Mouse (Mus musculus): ENCODE results near the gene Pus3. TPM values are rescaled to one million over a fixed set of nuclear protein-coding genes. Genes with fewer than 3 reads are reported as not detected.
"Not testable (repeated sequence)": the region's sequence is repeated elsewhere in the genome, so short reads cannot be mapped to it uniquely, and the experiment has no call there.

Gene Pus3
- polyA plus RNA-seq, 1 experiment from 2014 or later, result 16.9 TPM

DNA sequence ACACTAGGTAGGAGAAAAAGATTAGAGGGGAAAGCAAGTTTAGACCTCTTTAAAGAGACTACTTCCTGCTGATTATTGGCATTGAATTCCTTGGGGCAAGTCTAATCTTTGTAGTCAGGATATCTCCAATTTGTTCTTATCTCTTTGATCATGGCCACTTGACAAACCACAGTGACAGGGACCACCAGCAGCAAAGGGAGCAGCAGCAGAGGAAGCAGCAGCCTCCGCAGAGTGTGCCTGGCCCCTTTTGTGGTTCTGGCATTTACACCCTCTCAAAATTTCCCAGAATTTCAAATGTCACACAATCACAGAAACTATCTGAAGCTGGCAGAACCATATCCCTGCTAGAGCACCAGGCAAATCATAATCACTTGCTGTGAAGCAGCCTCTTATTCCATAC lies 29.3 kb downstream of the Pus3 start:
- H3K27ac ChIP-seq (ENCODE audit: low read length), result no peak overlapping the region
- no peak overlapping the region for H3K9ac ChIP-seq (ENCODE audit: low read length)
- no peaks in the 10 kb centered on the region for H3K36me3 ChIP-seq (ENCODE audit: control insufficient read depth, insufficient read depth, low read length)
- H3K4me3 ChIP-seq (replicated peaks; ENCODE audit: low read length), result no peak overlapping the region
- H3K4me1 ChIP-seq (ENCODE audit: control insufficient read depth, insufficient read depth, low read length), result no peaks in the 10 kb centered on the region
- no peaks in the 10 kb centered on the region for H3K27me3 ChIP-seq (ENCODE audit: control insufficient read depth, insufficient read depth, low read length)
- no peak overlapping the region for H3K4me2 ChIP-seq (ENCODE audit: low read depth, low read length)
- no peaks in the 10 kb centered on the region for H3K9me3 ChIP-seq (replicated peaks; ENCODE audit: control insufficient read depth, low read length)
- WGBS, result 31% methylated on average over 1 of the region's 1 CpGs
- no peak for ATAC-seq (ENCODE audit: insufficient read depth, low FRiP score)

DNA sequence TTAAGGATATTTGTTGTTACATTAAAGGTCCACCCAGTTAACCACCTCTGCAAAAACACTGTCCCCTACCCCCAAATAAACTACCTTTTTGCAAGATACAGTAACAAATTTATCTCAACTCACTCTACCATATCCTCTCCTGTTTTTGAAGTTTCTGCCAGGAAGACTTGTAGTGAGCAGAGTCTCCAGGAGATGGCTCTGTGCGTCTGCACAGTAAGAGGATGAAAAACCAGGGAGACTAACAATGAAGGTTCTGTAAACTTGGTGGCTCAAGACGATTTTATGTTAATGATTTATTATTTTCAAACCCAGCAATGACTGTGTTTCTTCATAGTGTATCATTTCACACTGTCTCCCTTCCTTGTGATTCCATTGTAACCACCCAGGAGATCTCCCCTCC lies 34.5 kb downstream of the Pus3 start:
- Histone ChIP-seq H3K4me1 (ENCODE audit: control insufficient read depth, insufficient read depth, low read length) (no peaks in the 10 kb centered on the region), H3K36me3 (ENCODE audit: control insufficient read depth, insufficient read depth, low read length) (no peaks in the 10 kb centered on the region), H3K27me3 (ENCODE audit: control insufficient read depth, insufficient read depth, low read length) (no peaks in the 10 kb centered on the region), H3K9me3 (replicated peaks; ENCODE audit: control insufficient read depth, low read length) (no peaks in the 10 kb centered on the region), H3K9ac (ENCODE audit: low read length) (no peak overlapping the region), H3K4me3 (replicated peaks; ENCODE audit: low read length) (no peak overlapping the region), H3K4me2 (ENCODE audit: low read depth, low read length) (no peak overlapping the region), H3K27ac (ENCODE audit: low read length) (no peak overlapping the region)
- WGBS, result 10% methylated on average over 2 of the region's 2 CpGs
- ATAC-seq (ENCODE audit: insufficient read depth, low FRiP score), result no peak

DNA sequence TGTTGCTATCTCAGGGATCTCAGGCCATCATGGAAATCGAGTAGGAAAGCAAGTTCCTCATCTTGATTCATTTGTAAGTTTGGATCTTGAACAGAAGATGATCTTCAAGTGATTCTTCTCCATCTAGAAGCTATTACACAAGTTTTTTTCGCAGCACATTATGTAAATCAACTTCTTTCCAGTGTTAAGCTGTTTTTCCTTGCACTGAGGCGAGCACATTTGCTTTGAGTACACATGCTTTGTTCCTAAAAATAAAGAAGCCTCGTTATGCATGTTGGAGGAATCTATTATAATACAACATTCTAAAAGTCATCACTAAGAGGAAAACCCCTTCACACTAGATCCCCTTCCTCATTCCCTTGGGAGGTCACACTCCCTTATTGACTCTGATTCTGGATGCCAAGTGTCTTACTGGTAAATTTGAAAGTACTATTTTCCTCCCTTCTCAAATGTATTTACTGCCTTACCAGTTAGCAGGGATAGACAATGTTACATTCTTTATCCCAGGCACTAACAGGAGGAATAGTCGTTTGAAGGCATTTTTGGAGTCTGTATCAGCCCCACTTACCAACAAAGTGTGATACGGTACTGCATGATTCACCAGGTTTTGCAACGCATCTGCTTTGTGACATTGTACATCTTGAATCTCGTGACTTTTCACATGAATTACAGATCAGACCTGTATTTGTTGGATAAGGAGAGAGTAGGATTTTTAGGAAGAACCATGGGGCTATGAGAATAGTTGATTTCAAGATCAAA lies 49.4 kb downstream of the Pus3 start:
- Histone ChIP-seq H3K27ac (ENCODE audit: low read length) (no peak overlapping the region), H3K4me1 (ENCODE audit: control insufficient read depth, insufficient read depth, low read length) (no peaks in the 10 kb centered on the region), H3K36me3 (ENCODE audit: control insufficient read depth, insufficient read depth, low read length) (no peaks in the 10 kb centered on the region), H3K4me2 (ENCODE audit: low read depth, low read length) (no peak overlapping the region), H3K9ac (ENCODE audit: low read length) (no peak overlapping the region), H3K9me3 (replicated peaks; ENCODE audit: control insufficient read depth, low read length) (no peaks in the 10 kb centered on the region), H3K27me3 (ENCODE audit: control insufficient read depth, insufficient read depth, low read length) (no peaks in the 10 kb centered on the region), H3K4me3 (replicated peaks; ENCODE audit: low read length) (no peak overlapping the region)
- 62% methylated on average over 8 of the region's 8 CpGs for whole genome bisulfite sequencing
- ATAC-seq (ENCODE audit: insufficient read depth, low FRiP score), result no peak

- H3K4me1 ChIP-seq (ENCODE audit: control insufficient read depth, insufficient read depth, low read length), result no peaks in the 10 kb centered on the region
- 79% methylated on average over 1 of the region's 1 CpGs for WGBS
- ATAC-seq (ENCODE audit: insufficient read depth, low FRiP score), result no peak
Observed at GRCm38 (mm10) chr9:35611841-35612240, 53.4 kb downstream of the Pus3 start, which contains the start of gene Pate4. Gene Pate4, minus strand, starts transcription at chr9:35611941.

DNA sequence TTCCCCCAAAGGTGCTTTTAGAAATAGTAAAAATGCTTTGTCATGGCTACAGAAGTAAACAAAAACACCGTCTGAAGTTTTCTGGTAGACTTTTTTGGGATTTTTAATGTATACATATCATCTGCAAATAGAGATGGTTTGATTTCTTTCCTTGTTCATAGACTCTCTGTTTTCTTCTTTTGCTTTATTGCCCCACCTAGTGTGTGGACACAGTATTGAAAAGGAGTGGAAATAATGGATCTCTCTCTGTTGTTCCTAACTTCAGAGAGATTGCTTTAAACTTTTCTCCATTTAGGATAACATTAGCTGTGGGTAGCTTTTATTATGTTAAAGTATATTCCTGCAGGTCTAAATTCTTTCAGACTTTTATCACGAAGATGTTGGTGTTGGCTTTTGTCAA lies 55.6 kb downstream of the Pus3 start:
- 20% methylated on average over 2 of the region's 2 CpGs for WGBS
- H3K27me3 ChIP-seq (ENCODE audit: control insufficient read depth, insufficient read depth, low read length), result no peaks in the 10 kb centered on the region
- H3K36me3 ChIP-seq (ENCODE audit: control insufficient read depth, insufficient read depth, low read length), result no peaks in the 10 kb centered on the region
- H3K4me2 ChIP-seq (ENCODE audit: low read depth, low read length), result no peak overlapping the region
- H3K27ac ChIP-seq (ENCODE audit: low read length), result no peak overlapping the region
- no peak for ATAC-seq (ENCODE audit: insufficient read depth, low FRiP score)
- H3K4me3 ChIP-seq (replicated peaks; ENCODE audit: low read length), result no peak overlapping the region
- no peaks in the 10 kb centered on the region for H3K9me3 ChIP-seq (replicated peaks; ENCODE audit: control insufficient read depth, low read length)
- H3K4me1 ChIP-seq (ENCODE audit: control insufficient read depth, insufficient read depth, low read length), result no peaks in the 10 kb centered on the region
- no peak overlapping the region for H3K9ac ChIP-seq (ENCODE audit: low read length)

More at GRCm38 (mm10) chr9:35611841-35612240, 53.4 kb downstream of the Pus3 start, which contains the start of gene Pate4:
- no peaks in the 10 kb centered on the region for H3K36me3 ChIP-seq (ENCODE audit: control insufficient read depth, insufficient read depth, low read length)
- no peak within 1 kb of the TSS for H3K4me2 ChIP-seq (ENCODE audit: low read depth, low read length)
- H3K27ac ChIP-seq (ENCODE audit: low read length), result no peak within 1 kb of the TSS
- no peaks in the 10 kb centered on the region for H3K27me3 ChIP-seq (ENCODE audit: control insufficient read depth, insufficient read depth, low read length)
- H3K4me3 ChIP-seq (replicated peaks; ENCODE audit: low read length), result no peak within 1 kb of the TSS
- H3K9me3 ChIP-seq (replicated peaks; ENCODE audit: control insufficient read depth, low read length), result no peaks in the 10 kb centered on the region
- no peak within 1 kb of the TSS for H3K9ac ChIP-seq (ENCODE audit: low read length)

GRCm38 (mm10) chr9:35616784-35617183 lies 58.4 kb downstream of the Pus3 start:
- H3K4me3 ChIP-seq (replicated peaks; ENCODE audit: low read length); H3K4me1 ChIP-seq (ENCODE audit: control insufficient read depth, insufficient read depth, low read length); H3K9ac ChIP-seq (ENCODE audit: low read length); H3K27ac ChIP-seq (ENCODE audit: low read length); H3K27me3 ChIP-seq (ENCODE audit: control insufficient read depth, insufficient read depth, low read length); H3K9me3 ChIP-seq (replicated peaks; ENCODE audit: control insufficient read depth, low read length); H3K4me2 ChIP-seq (ENCODE audit: low read depth, low read length); H3K36me3 ChIP-seq (ENCODE audit: control insufficient read depth, insufficient read depth, low read length); ATAC-seq (ENCODE audit: insufficient read depth, low FRiP score): not testable (repeated sequence)
- WGBS, result 66% methylated on average over 2 of the region's 2 CpGs

Other genes starting within 250 kb of the Pus3 start
- 7.6 TPM in 2 replicates for gene Cdon, start 137.5 kb upstream of the Pus3 start, polyA plus RNA-seq (2015; fragmentation: Nextera tagmentation; extraction: Ambion mirVana)
- not detected in 2 replicates for gene Gm1113, start 40.3 kb upstream of the Pus3 start, polyA plus RNA-seq (2015; fragmentation: Nextera tagmentation; extraction: Ambion mirVana)
- gene Ddx25, start 67 bp upstream of the Pus3 start, polyA plus RNA-seq (2015; fragmentation: Nextera tagmentation; extraction: Ambion mirVana), result 1.2 and 1.4 TPM in 2 replicates
- gene Pate2, start 11.7 kb downstream of the Pus3 start, polyA plus RNA-seq (2015; fragmentation: Nextera tagmentation; extraction: Ambion mirVana), result 0.34 and 0.57 TPM in 2 replicates
- gene Hyls1, start 11.8 kb downstream of the Pus3 start, polyA plus RNA-seq (2015; fragmentation: Nextera tagmentation; extraction: Ambion mirVana), result 10.4 and 12.0 TPM in 2 replicates
- gene Pate4, start 53.3 kb downstream of the Pus3 start, polyA plus RNA-seq (2015; fragmentation: Nextera tagmentation; extraction: Ambion mirVana), result not detected in 2 replicates
- not detected in 2 replicates for gene Pate3, start 89.6 kb downstream of the Pus3 start, polyA plus RNA-seq (2015; fragmentation: Nextera tagmentation; extraction: Ambion mirVana)
- gene Pate1, start 128.8 kb downstream of the Pus3 start, polyA plus RNA-seq (2015; fragmentation: Nextera tagmentation; extraction: Ambion mirVana), result not detected in 2 replicates
- not detected in 2 replicates for gene Gm17677, start 182.5 kb downstream of the Pus3 start, polyA plus RNA-seq (2015; fragmentation: Nextera tagmentation; extraction: Ambion mirVana)
- gene Gm17727, start 219.5 kb downstream of the Pus3 start, polyA plus RNA-seq (2015; fragmentation: Nextera tagmentation; extraction: Ambion mirVana), result not detected in 2 replicates
- not detected in 2 replicates for gene Gm27235, start 231.5 kb downstream of the Pus3 start, polyA plus RNA-seq (2015; fragmentation: Nextera tagmentation; extraction: Ambion mirVana)
- not detected in 2 replicates for gene D730048I06Rik, start 231.5 kb downstream of the Pus3 start, polyA plus RNA-seq (2015; fragmentation: Nextera tagmentation; extraction: Ambion mirVana)

All from stomach, embryonic 16.5 days (tissue).